Mouse (Mus musculus): ENCODE data around the gene Gm3127.
"Not testable (repeated sequence)": the region's sequence is repeated elsewhere in the genome, so short reads cannot be mapped to it uniquely, and the experiment has no call there.

The Gm3127 gene

GRCm38 (mm10) chr14:4164730-4165129 lies at the start of gene Gm3127:
Gm3127 (plus strand) TSS chr14:4165030.
- DNase-seq (ENCODE audit: low spot score): not testable (repeated sequence)

- not testable (repeated sequence) for DNase-seq (ENCODE audit: low spot score)
These were observed 23.2 kb upstream of the Gm3127 start for GRCm38 (mm10) chr14:4141646-4142045.

- not testable (repeated sequence) for DNase-seq (ENCODE audit: low spot score)
These were observed 17.2 kb downstream of the Gm3127 start for GRCm38 (mm10) chr14:4182030-4182429.

GRCm38 (mm10) chr14:4182491-4183210 lies 17.8 kb downstream of the Gm3127 start, which contains the start of gene Gm2974:
Gm2974 (plus strand) TSS chr14:4182576.
- DNase-seq (ENCODE audit: low spot score): not testable (repeated sequence)

- not testable (repeated sequence) for DNase-seq (ENCODE audit: low spot score)
These were observed 18.5 kb downstream of the Gm3127 start for GRCm38 (mm10) chr14:4183375-4183774.
